Mouse (Mus musculus) liver, embryonic 16.5 days (tissue): ENCODE measurements around the gene Ankrd27. TPM values are rescaled to one million over a fixed set of nuclear protein-coding genes. Genes with fewer than 3 reads are reported as not detected.

Experiments
- ATAC-seq: fragments of 200-750 bp; cut with Nextera tagmentation; 2 replicates; pipeline ENCODE4 v1.8.0; 2017; ENCODE audit warnings: low read depth, mild to moderate bottlenecking, moderate number of reproducible peaks, moderate library complexity
- H3K27ac ChIP-seq: fragments of 300-500 bp; sonication (generic); 2 replicates; pipeline ENCODE4 v1.5.1; 2014; ENCODE audit warnings: mild to moderate bottlenecking, low read length
- H3K27me3 ChIP-seq: fragments of 300-500 bp; sonication (generic); 2 replicates; pipeline ENCODE4 v1.6.1; 2014; ENCODE audit warnings: low read depth, low read length, mixed read lengths; ENCODE audit not compliant: control insufficient read depth, insufficient read depth
- H3K36me3 ChIP-seq: fragments of 300-500 bp; sonication (generic); 2 replicates; pipeline ENCODE4 v1.6.1; 2014; ENCODE audit warnings: mild to moderate bottlenecking; ENCODE audit not compliant: control insufficient read depth, insufficient read depth
- H3K4me1 ChIP-seq: fragments of 300-500 bp; sonication (generic); 2 replicates; pipeline ENCODE4 v1.6.1; 2014; ENCODE audit warnings: low read depth, low read length, mixed read lengths; ENCODE audit not compliant: control insufficient read depth
- H3K4me2 ChIP-seq: fragments of 300-500 bp; sonication (generic); 2 replicates; pipeline ENCODE4 v1.6.1; 2014; ENCODE audit warnings: low read depth, low read length, mixed read lengths
- H3K4me3 ChIP-seq: fragments of 300-500 bp; sonication (generic); 2 replicates; pipeline ENCODE4 v1.5.1; 2014; ENCODE audit warnings: low read depth, mild to moderate bottlenecking, low read length
- H3K9ac ChIP-seq: fragments of 300-500 bp; sonication (generic); 2 replicates; pipeline ENCODE4 v1.6.1; 2014; ENCODE audit warnings: low read depth, low read length
- H3K9me3 ChIP-seq: fragments of 300-500 bp; sonication (generic); replicated peaks from 2 replicates; pipeline ENCODE4 v1.6.1; 2016; ENCODE audit warnings: low read length; ENCODE audit not compliant: control insufficient read depth
- WGBS: fragments of 180-500 bp; shearing (Covaris S2); extraction: QIAGEN DNeasy Blood & Tissue Kit; methylation state at CpG from one replicate; pipeline ENCODE4 v1.1.7; 2014; ENCODE audit not compliant: insufficient replicate concordance; 5-methylcytosine and 5-hydroxymethylcytosine counted together
- polyA plus RNA-seq: library from polyadenylated mRNA; unstranded; fragments of >200 nt; fragmentation: Nextera tagmentation; extraction: Ambion mirVana; gene quantifications from 2 replicates; pipeline ENCODE4 v1.2.1, GENCODE M21; 2015

The Ankrd27 gene
- polyA plus RNA-seq, 1 experiment from 2014 or later: 23.9 TPM

DNA sequence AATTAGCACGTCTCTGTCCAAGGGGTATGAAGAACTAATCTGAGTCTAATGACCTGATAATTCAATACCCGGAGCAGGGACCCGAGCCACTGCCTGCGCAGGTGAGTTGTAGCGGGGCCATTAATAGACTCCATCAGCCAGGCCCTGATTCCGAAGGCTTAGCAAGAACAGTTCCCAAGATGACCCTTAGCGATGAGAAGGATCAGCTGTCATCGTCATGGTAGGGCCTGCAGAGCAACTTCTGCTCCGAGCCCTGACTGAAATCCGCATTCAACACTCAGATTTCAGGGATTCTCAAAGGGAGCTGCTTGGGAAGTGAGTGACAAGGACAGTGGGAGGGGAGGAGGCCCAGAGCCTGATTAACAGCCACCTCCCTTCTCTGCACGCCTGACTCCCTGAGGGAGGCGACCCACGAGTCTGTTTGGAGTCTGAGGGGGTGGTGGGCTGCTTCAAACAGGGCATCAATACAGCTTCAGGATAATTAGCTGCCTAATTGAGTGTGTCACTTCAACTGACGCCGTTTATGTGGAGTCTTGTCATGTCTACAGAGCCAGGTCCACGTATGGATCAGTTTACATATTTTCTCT is 77.8 kb downstream of the Ankrd27 start:
- Histone ChIP-seq H3K4me1 (no peaks in the 10 kb centered on the region), H3K9ac (no peak overlapping the region), H3K4me2 (no peak overlapping the region), H3K9me3 (no peaks in the 10 kb centered on the region), H3K36me3 (no peaks in the 10 kb centered on the region), H3K27ac (no peak overlapping the region), H3K4me3 (no peak overlapping the region), H3K27me3 (no peaks in the 10 kb centered on the region)
- no peak for ATAC-seq
- 67% methylated on average over 16 of the region's 16 CpGs for WGBS

DNA sequence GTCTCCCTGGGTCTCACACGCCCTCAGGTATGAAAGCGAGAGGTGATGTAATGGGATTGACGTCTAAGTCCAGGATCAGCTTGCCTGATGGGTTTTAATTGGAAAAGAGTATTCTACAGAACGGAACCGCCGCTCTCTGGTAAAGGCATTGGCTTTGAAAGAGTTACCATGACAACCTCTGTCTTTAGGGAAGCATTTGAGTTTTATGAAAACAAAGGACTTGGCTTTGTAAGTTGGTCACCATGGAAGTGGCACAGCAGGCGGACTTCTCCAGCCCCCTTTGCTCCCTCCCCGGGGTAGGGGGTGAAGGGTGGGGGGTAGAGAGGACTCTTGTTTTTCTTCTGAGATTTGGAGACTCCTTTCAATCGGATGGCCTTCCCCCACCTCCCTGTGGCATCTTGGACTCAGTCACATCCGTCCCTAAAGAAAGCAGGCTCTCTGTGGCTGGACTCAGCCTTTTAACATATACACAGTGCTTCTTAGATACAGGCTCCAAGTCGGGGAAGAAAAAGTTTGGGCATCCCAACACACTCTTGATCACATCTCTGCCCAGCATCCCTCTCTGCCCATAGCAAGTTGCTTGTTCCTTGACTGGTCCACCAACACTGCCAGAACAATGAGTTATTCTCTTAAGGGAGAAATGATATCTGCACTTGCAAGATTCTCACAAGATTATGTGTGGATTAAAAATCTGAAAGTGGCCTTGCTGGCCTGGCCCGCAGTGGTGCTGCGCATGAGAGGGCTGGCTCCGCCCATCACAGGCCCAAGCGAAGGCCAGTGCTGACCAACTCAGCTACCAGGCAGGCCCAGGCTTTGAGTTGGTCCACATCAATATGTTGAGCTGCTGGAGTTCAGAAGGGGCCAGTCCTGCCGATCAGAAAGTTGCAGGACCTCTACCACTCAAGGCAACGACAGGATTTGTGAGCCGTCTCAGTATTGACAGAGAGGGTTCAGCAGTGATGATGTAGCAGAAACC is 82.3 kb downstream of the Ankrd27 start:
- Histone ChIP-seq H3K27ac (no peak overlapping the region), H3K36me3 (no peaks in the 10 kb centered on the region)

GRCm38 (mm10) chr7:35678976-35679375 is 92.9 kb downstream of the Ankrd27 start:
- Histone ChIP-seq H3K4me2 (no peak overlapping the region), H3K4me1 (no peaks in the 10 kb centered on the region), H3K27ac (no peak overlapping the region), H3K36me3 (no peaks in the 10 kb centered on the region), H3K27me3 (no peaks in the 10 kb centered on the region), H3K9ac (no peak overlapping the region), H3K9me3 (no peaks in the 10 kb centered on the region), H3K4me3 (no peak overlapping the region)
- 62% methylated on average over 4 of the region's 4 CpGs for WGBS
- no peak for ATAC-seq

More for the DNA sequence above, 82.3 kb downstream of the Ankrd27 start:
- WGBS: 60% methylated on average over 18 of the region's 18 CpGs
- Histone ChIP-seq H3K4me1 (no peaks in the 10 kb centered on the region), H3K4me3 (no peak overlapping the region), H3K9ac (no peak overlapping the region), H3K4me2 (no peak overlapping the region), H3K27me3 (no peaks in the 10 kb centered on the region), H3K9me3 (no peaks in the 10 kb centered on the region)
- ATAC-seq: no peak

- Histone ChIP-seq H3K27me3 (no peaks in the 10 kb centered on the region), H3K9me3 (no peaks in the 10 kb centered on the region), H3K27ac (no peak overlapping the region), H3K4me3 (no peak overlapping the region), H3K4me1 (no peaks in the 10 kb centered on the region), H3K9ac (no peak overlapping the region), H3K4me2 (no peak overlapping the region), H3K36me3 (no peaks in the 10 kb centered on the region)
- 55% methylated on average over 3 of the region's 3 CpGs for WGBS
- ATAC-seq: no peak
Measured at GRCm38 (mm10) chr7:35681559-35681958, 95.5 kb downstream of the Ankrd27 start.

DNA sequence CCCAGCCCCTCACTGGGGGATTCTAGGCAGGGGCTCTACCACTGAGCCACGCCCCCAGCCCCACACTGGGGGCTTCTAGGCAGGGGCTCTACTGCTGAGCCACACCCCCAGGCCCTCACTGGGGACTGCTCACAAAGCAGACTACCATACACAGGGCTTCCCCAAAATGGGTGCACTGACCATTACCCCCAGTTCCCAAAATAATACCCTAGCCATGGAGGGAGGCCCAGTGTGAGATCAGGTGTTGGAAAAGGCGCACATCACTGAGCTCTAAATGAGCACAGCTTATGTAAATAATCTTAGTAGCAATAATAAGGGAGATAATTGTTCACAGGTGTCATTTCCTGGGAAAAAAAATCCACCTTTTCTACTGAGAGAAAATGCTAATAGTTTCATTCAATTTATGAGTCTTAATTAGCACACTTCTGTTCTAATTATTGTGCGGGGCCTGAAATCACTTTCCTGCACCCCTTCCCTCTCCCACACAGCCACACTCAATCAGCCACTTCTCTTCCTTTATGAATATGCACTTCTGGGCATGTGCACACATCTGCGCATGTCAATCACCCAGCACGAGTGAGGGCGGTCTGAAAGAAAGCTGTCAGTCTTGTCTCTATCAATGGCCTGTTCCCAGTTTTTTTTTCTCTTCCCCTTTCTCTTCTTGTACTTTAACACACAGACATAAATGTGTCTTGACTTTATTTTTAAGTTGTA is 97.5 kb downstream of the Ankrd27 start:
- H3K4me2 ChIP-seq: no peak overlapping the region
- H3K4me1 ChIP-seq: no peaks in the 10 kb centered on the region; the same call in 1 of the 2 replicates
- no peaks in the 10 kb centered on the region for H3K9me3 ChIP-seq
- H3K4me3 ChIP-seq: no peak overlapping the region
- no peak overlapping the region for H3K9ac ChIP-seq
- ATAC-seq: no peak
- no peaks in the 10 kb centered on the region for H3K27me3 ChIP-seq
- no peak overlapping the region for H3K27ac ChIP-seq
- WGBS: 58% methylated on average over 6 of the region's 6 CpGs
- no peaks in the 10 kb centered on the region for H3K36me3 ChIP-seq

- no peaks in the 10 kb centered on the region; the same call in 1 of the 2 replicates for H3K4me1 ChIP-seq
- no peak overlapping the region for H3K9ac ChIP-seq
- WGBS: 45% methylated on average over 11 of the region's 11 CpGs
- no peak overlapping the region for H3K4me3 ChIP-seq
- no peaks in the 10 kb centered on the region for H3K27me3 ChIP-seq
- H3K9me3 ChIP-seq: no peaks in the 10 kb centered on the region
- no peaks in the 10 kb centered on the region for H3K36me3 ChIP-seq
- no peak overlapping the region for H3K4me2 ChIP-seq
- H3K27ac ChIP-seq: no peak overlapping the region
- no peak for ATAC-seq
Measured at GRCm38 (mm10) chr7:35686216-35686615, 100.2 kb downstream of the Ankrd27 start.

- WGBS: 28% methylated on average over 13 of the region's 13 CpGs
- H3K27me3 ChIP-seq: no peaks in the 10 kb centered on the region
- no peaks in the 10 kb centered on the region; the same call in 1 of the 2 replicates for H3K4me1 ChIP-seq
- no peaks in the 10 kb centered on the region for H3K36me3 ChIP-seq
- H3K9me3 ChIP-seq: no peaks in the 10 kb centered on the region
- peak overlapping the region; percentile 18; the same call in 1 of the 2 replicates for H3K4me3 ChIP-seq
- H3K9ac ChIP-seq: no peak overlapping the region; the same call in 1 of the 2 replicates
- no peak overlapping the region for H3K27ac ChIP-seq
- H3K4me2 ChIP-seq: peak overlapping the region; percentile 48
- ATAC-seq: no peak
Measured at GRCm38 (mm10) chr7:35686756-35687155, 100.7 kb downstream of the Ankrd27 start.

DNA sequence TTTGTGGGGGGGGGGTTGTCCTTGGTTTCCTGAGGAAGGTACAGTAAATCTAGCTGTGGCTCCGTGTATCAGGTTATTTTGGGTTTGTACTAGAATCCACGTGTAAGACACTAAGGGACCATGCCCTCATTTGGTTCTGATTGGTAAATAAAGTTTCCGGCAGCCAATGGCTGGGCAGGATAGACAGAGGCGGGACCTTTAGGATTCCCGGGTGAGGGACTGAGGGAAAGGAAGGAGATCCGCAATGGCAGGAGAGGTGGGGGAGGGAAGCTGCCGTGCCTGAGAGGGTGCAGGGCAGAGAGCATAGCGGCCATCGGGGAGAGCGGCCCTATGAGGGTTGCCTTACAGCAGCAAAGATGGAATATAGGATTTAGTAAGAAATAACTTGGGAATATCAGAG is 101.2 kb downstream of the Ankrd27 start:
- Histone ChIP-seq H3K9ac (no peak overlapping the region; the same call in 1 of the 2 replicates), H3K36me3 (no peaks in the 10 kb centered on the region), H3K4me3 (peak overlapping the region; percentile 18; the same call in 1 of the 2 replicates), H3K4me1 (no peaks in the 10 kb centered on the region; the same call in 1 of the 2 replicates), H3K4me2 (peak overlapping the region; percentile 48), H3K27ac (no peak overlapping the region), H3K9me3 (no peaks in the 10 kb centered on the region), H3K27me3 (no peaks in the 10 kb centered on the region)
- peak; percentile 43 for ATAC-seq
- 31% methylated on average over 10 of the region's 10 CpGs for WGBS
